Mouse (Mus musculus): ENCODE measurements around the gene Spats2l. TPM values are rescaled to one million over a fixed set of nuclear protein-coding genes. Genes with fewer than 3 reads are reported as not detected.

Spats2l gene
- polyA plus RNA-seq, 1 experiment from 2014 or later, result 8.4 TPM

- Histone ChIP-seq H3K9ac (ENCODE audit: low read depth, low read length) (no peak overlapping the region), H3K27ac (ENCODE audit: low read length) (no peak overlapping the region), H3K4me1 (ENCODE audit: control insufficient read depth, low read depth, low read length) (no peaks in the 10 kb centered on the region), H3K4me2 (ENCODE audit: low read depth, low read length) (no peak overlapping the region), H3K27me3 (ENCODE audit: control insufficient read depth, insufficient read depth, low read depth, low read length) (no peaks in the 10 kb centered on the region), H3K36me3 (ENCODE audit: control insufficient read depth, insufficient read depth) (no peaks in the 10 kb centered on the region), H3K4me3 (ENCODE audit: low read depth, low read length) (no peak overlapping the region), H3K9me3 (replicated peaks; ENCODE audit: control insufficient read depth, low read length) (no peaks in the 10 kb centered on the region)
- ATAC-seq (ENCODE audit: low read depth), result no peak
- 59% methylated on average over 8 of the region's 8 CpGs for WGBS (ENCODE audit: insufficient replicate concordance)
Measured at GRCm38 (mm10) chr1:57890903-57891267, 116.9 kb downstream of the Spats2l start.

- Histone ChIP-seq H3K4me3 (ENCODE audit: low read depth, low read length) (no peak overlapping the region), H3K27me3 (ENCODE audit: control insufficient read depth, insufficient read depth, low read depth, low read length) (no peaks in the 10 kb centered on the region), H3K9ac (ENCODE audit: low read depth, low read length) (no peak overlapping the region), H3K4me2 (ENCODE audit: low read depth, low read length) (no peak overlapping the region), H3K36me3 (ENCODE audit: control insufficient read depth, insufficient read depth) (no peaks in the 10 kb centered on the region; the same call in 1 of the 2 replicates), H3K4me1 (ENCODE audit: control insufficient read depth, low read depth, low read length) (no peaks in the 10 kb centered on the region), H3K9me3 (replicated peaks; ENCODE audit: control insufficient read depth, low read length) (no peaks in the 10 kb centered on the region), H3K27ac (ENCODE audit: low read length) (no peak overlapping the region)
- WGBS (ENCODE audit: insufficient replicate concordance), result 74% methylated on average over 3 of the region's 3 CpGs
- ATAC-seq (ENCODE audit: low read depth), result no peak
Measured at GRCm38 (mm10) chr1:57901494-57901893, 127.5 kb downstream of the Spats2l start.

GRCm38 (mm10) chr1:57903793-57904192 is 129.8 kb downstream of the Spats2l start:
- no peaks in the 10 kb centered on the region for H3K9me3 ChIP-seq (replicated peaks; ENCODE audit: control insufficient read depth, low read length)
- H3K27ac ChIP-seq (ENCODE audit: low read length), result no peak overlapping the region
- 61% methylated on average over 7 of the region's 7 CpGs for WGBS (ENCODE audit: insufficient replicate concordance)
- no peak overlapping the region for H3K9ac ChIP-seq (ENCODE audit: low read depth, low read length)
- no peaks in the 10 kb centered on the region for H3K27me3 ChIP-seq (ENCODE audit: control insufficient read depth, insufficient read depth, low read depth, low read length)
- ATAC-seq (ENCODE audit: low read depth), result no peak
- H3K36me3 ChIP-seq (ENCODE audit: control insufficient read depth, insufficient read depth), result no peaks in the 10 kb centered on the region; the same call in 1 of the 2 replicates
- H3K4me1 ChIP-seq (ENCODE audit: control insufficient read depth, low read depth, low read length), result no peaks in the 10 kb centered on the region
- H3K4me2 ChIP-seq (ENCODE audit: low read depth, low read length), result no peak overlapping the region
- no peak overlapping the region for H3K4me3 ChIP-seq (ENCODE audit: low read depth, low read length)

GRCm38 (mm10) chr1:57905912-57906311 is 131.9 kb downstream of the Spats2l start:
- 63% methylated on average over 3 of the region's 3 CpGs for WGBS (ENCODE audit: insufficient replicate concordance)
- no peak overlapping the region for H3K9ac ChIP-seq (ENCODE audit: low read depth, low read length)
- no peak for ATAC-seq (ENCODE audit: low read depth)
- H3K4me2 ChIP-seq (ENCODE audit: low read depth, low read length), result no peak overlapping the region
- no peak overlapping the region for H3K27ac ChIP-seq (ENCODE audit: low read length)
- no peaks in the 10 kb centered on the region for H3K4me1 ChIP-seq (ENCODE audit: control insufficient read depth, low read depth, low read length)
- H3K9me3 ChIP-seq (replicated peaks; ENCODE audit: control insufficient read depth, low read length), result no peaks in the 10 kb centered on the region
- no peak overlapping the region for H3K4me3 ChIP-seq (ENCODE audit: low read depth, low read length)
- no peaks in the 10 kb centered on the region for H3K27me3 ChIP-seq (ENCODE audit: control insufficient read depth, insufficient read depth, low read depth, low read length)
- H3K36me3 ChIP-seq (ENCODE audit: control insufficient read depth, insufficient read depth), result no peaks in the 10 kb centered on the region; the same call in 1 of the 2 replicates

DNA sequence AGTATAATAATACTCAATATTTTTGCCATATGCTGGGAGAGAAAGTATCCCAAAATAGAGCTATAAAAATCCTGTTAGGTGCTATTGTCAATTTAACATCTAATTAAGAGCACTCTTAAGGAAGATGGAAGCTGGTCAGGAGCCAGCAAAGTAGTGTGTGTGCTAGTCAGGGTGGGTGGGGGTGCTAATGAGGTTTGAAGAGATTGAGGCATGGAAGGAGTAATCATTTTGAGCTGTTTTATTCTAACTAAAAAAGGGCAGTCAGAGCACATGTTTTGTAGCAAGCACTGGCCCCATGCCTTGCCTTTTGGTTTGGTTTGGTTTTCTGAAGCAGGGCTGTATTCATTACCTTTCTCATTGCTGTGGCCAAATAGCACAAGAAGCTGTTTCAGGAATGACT is 132.3 kb downstream of the Spats2l start:
- no peak overlapping the region for H3K4me3 ChIP-seq (ENCODE audit: low read depth, low read length)
- no peak overlapping the region for H3K27ac ChIP-seq (ENCODE audit: low read length)
- no peaks in the 10 kb centered on the region for H3K4me1 ChIP-seq (ENCODE audit: control insufficient read depth, low read depth, low read length)
- no peaks in the 10 kb centered on the region for H3K9me3 ChIP-seq (replicated peaks; ENCODE audit: control insufficient read depth, low read length)
- no peaks in the 10 kb centered on the region for H3K27me3 ChIP-seq (ENCODE audit: control insufficient read depth, insufficient read depth, low read depth, low read length)
- H3K36me3 ChIP-seq (ENCODE audit: control insufficient read depth, insufficient read depth), result no peaks in the 10 kb centered on the region; the same call in 1 of the 2 replicates
- no peak overlapping the region for H3K4me2 ChIP-seq (ENCODE audit: low read depth, low read length)
- H3K9ac ChIP-seq (ENCODE audit: low read depth, low read length), result no peak overlapping the region
- ATAC-seq (ENCODE audit: low read depth), result no peak

GRCm38 (mm10) chr1:57911561-57911960 is 137.6 kb downstream of the Spats2l start:
- H3K27ac ChIP-seq (ENCODE audit: low read length), result no peak overlapping the region
- ATAC-seq (ENCODE audit: low read depth), result no peak
- 73% methylated on average over 6 of the region's 6 CpGs for WGBS (ENCODE audit: insufficient replicate concordance)
- H3K4me2 ChIP-seq (ENCODE audit: low read depth, low read length), result no peak overlapping the region
- no peak overlapping the region for H3K9ac ChIP-seq (ENCODE audit: low read depth, low read length)
- no peaks in the 10 kb centered on the region for H3K36me3 ChIP-seq (ENCODE audit: control insufficient read depth, insufficient read depth)
- H3K27me3 ChIP-seq (ENCODE audit: control insufficient read depth, insufficient read depth, low read depth, low read length), result no peaks in the 10 kb centered on the region
- no peaks in the 10 kb centered on the region for H3K4me1 ChIP-seq (ENCODE audit: control insufficient read depth, low read depth, low read length)
- no peak overlapping the region for H3K4me3 ChIP-seq (ENCODE audit: low read depth, low read length)
- no peaks in the 10 kb centered on the region for H3K9me3 ChIP-seq (replicated peaks; ENCODE audit: control insufficient read depth, low read length)

- no peak for ATAC-seq (ENCODE audit: low read depth)
- Histone ChIP-seq H3K27ac (ENCODE audit: low read length) (no peak overlapping the region), H3K4me3 (ENCODE audit: low read depth, low read length) (no peak overlapping the region), H3K9me3 (replicated peaks; ENCODE audit: control insufficient read depth, low read length) (no peaks in the 10 kb centered on the region), H3K27me3 (ENCODE audit: control insufficient read depth, insufficient read depth, low read depth, low read length) (no peaks in the 10 kb centered on the region), H3K9ac (ENCODE audit: low read depth, low read length) (no peak overlapping the region), H3K4me2 (ENCODE audit: low read depth, low read length) (no peak overlapping the region), H3K4me1 (ENCODE audit: control insufficient read depth, low read depth, low read length) (no peaks in the 10 kb centered on the region), H3K36me3 (ENCODE audit: control insufficient read depth, insufficient read depth) (no peaks in the 10 kb centered on the region)
- WGBS (ENCODE audit: insufficient replicate concordance), result 64% methylated on average over 5 of the region's 5 CpGs
Measured at GRCm38 (mm10) chr1:57917342-57917741, 143.4 kb downstream of the Spats2l start.

- no peak for ATAC-seq (ENCODE audit: low read depth)
- 61% methylated on average over 4 of the region's 4 CpGs for WGBS (ENCODE audit: insufficient replicate concordance)
- H3K27ac ChIP-seq (ENCODE audit: low read length), result no peak overlapping the region
Measured at GRCm38 (mm10) chr1:57918567-57918966, 144.6 kb downstream of the Spats2l start.

GRCm38 (mm10) chr1:57934287-57934686 is 160.3 kb downstream of the Spats2l start:
- H3K9me3 ChIP-seq (replicated peaks; ENCODE audit: control insufficient read depth, low read length), result no peaks in the 10 kb centered on the region
- H3K4me3 ChIP-seq (ENCODE audit: low read depth, low read length), result no peak overlapping the region
- H3K9ac ChIP-seq (ENCODE audit: low read depth, low read length), result no peak overlapping the region
- WGBS (ENCODE audit: insufficient replicate concordance), result 19% methylated on average over 1 of the region's 1 CpGs
- no peaks in the 10 kb centered on the region for H3K27me3 ChIP-seq (ENCODE audit: control insufficient read depth, insufficient read depth, low read depth, low read length)
- no peaks in the 10 kb centered on the region for H3K36me3 ChIP-seq (ENCODE audit: control insufficient read depth, insufficient read depth)
- no peak overlapping the region for H3K27ac ChIP-seq (ENCODE audit: low read length)
- H3K4me1 ChIP-seq (ENCODE audit: control insufficient read depth, low read depth, low read length), result no peaks in the 10 kb centered on the region
- no peak overlapping the region for H3K4me2 ChIP-seq (ENCODE audit: low read depth, low read length)
- no peak for ATAC-seq (ENCODE audit: low read depth)

More at GRCm38 (mm10) chr1:57918567-57918966, 144.6 kb downstream of the Spats2l start:
- no peaks in the 10 kb centered on the region for H3K9me3 ChIP-seq (replicated peaks; ENCODE audit: control insufficient read depth, low read length)
- H3K27me3 ChIP-seq (ENCODE audit: control insufficient read depth, insufficient read depth, low read depth, low read length), result no peaks in the 10 kb centered on the region
- H3K4me1 ChIP-seq (ENCODE audit: control insufficient read depth, low read depth, low read length), result no peaks in the 10 kb centered on the region
- H3K4me2 ChIP-seq (ENCODE audit: low read depth, low read length), result no peak overlapping the region
- H3K9ac ChIP-seq (ENCODE audit: low read depth, low read length), result no peak overlapping the region
- no peaks in the 10 kb centered on the region for H3K36me3 ChIP-seq (ENCODE audit: control insufficient read depth, insufficient read depth)
- H3K4me3 ChIP-seq (ENCODE audit: low read depth, low read length), result no peak overlapping the region

Data from liver, embryonic 16.5 days (tissue).